25 mouse cellular contexts compared by ENCODE assay signal in genomic region chr5:27343626-27344025, GRCm38 (mm10).
"Had no signal": no experiment of that assay in that cellular context is flagged by ENCODE, and none has a peak within 500 bp of the region (broad histone marks: within the 10 kb centered on the region; RNA-seq: fewer than 3 reads in every experiment).

No protein-coding gene starts in this region.

- H3K4me2 ChIP-seq: heart, embryonic 11.5 days; heart, embryonic 13.5 days; heart, embryonic 15.5 days; hindbrain, embryonic 13.5 days; hindbrain, embryonic 15.5 days; kidney, embryonic 15.5 days; limb, embryonic 13.5 days; limb, embryonic 15.5 days had no signal

- H3K9me3 ChIP-seq: heart, embryonic 13.5 days; heart, embryonic 15.5 days; hindbrain, embryonic 13.5 days; hindbrain, embryonic 15.5 days; kidney, embryonic 15.5 days; limb, embryonic 13.5 days; limb, embryonic 15.5 days had no signal

- H3K36me3 ChIP-seq: heart, embryonic 13.5 days; heart, embryonic 15.5 days; hindbrain, embryonic 13.5 days; hindbrain, embryonic 15.5 days; kidney, embryonic 15.5 days; limb, embryonic 13.5 days; limb, embryonic 15.5 days had no signal

- H3K9ac ChIP-seq: heart, embryonic 13.5 days; heart, embryonic 15.5 days; hindbrain, embryonic 13.5 days; hindbrain, embryonic 15.5 days; kidney, embryonic 15.5 days; limb, embryonic 13.5 days; limb, embryonic 15.5 days had no signal

- H3K27ac ChIP-seq: heart, adult 2 months; heart, embryonic 13.5 days; heart, embryonic 15.5 days; hindbrain, embryonic 13.5 days; hindbrain, embryonic 15.5 days; hindbrain, postnatal 0 days; kidney, embryonic 15.5 days; kidney, postnatal 0 days; limb, embryonic 13.5 days; limb, embryonic 15.5 days had no signal

- H3K4me1 ChIP-seq: heart, embryonic 13.5 days; heart, embryonic 15.5 days; kidney, embryonic 15.5 days; limb, embryonic 13.5 days; limb, embryonic 15.5 days had no signal

- DNase-seq: gastrocnemius, postnatal 14 days; gastrocnemius, postnatal 36 days; heart, adult 11 months; heart, adult 2 months; heart, postnatal 14 days; heart, postnatal 36 days; kidney, adult 11 months; kidney, adult 2 months; kidney, adult 9 months; kidney, postnatal 14 days; kidney, postnatal 36 days; layer of hippocampus, adult 9-11 months; layer of hippocampus, postnatal 36 days; left cerebral cortex, postnatal 4 days had no signal

- H3K27me3 ChIP-seq: heart, embryonic 13.5 days; heart, embryonic 15.5 days; hindbrain, embryonic 13.5 days; hindbrain, embryonic 15.5 days; kidney, embryonic 15.5 days; limb, embryonic 13.5 days; limb, embryonic 15.5 days had no signal

- ATAC-seq: hindbrain, postnatal 0 days; intestine, embryonic 16.5 days had no signal

- H3K4me3 ChIP-seq: heart, adult 2 months; heart, embryonic 13.5 days; heart, embryonic 15.5 days; hindbrain, embryonic 13.5 days; hindbrain, embryonic 15.5 days; kidney, embryonic 15.5 days; limb, embryonic 13.5 days; limb, embryonic 15.5 days had no signal
